Mouse (Mus musculus) Patski (cell line): Measurements from ENCODE around the gene Ostm1. TPM values are rescaled to one million over a fixed set of nuclear protein-coding genes. Genes with fewer than 3 reads are reported as not detected.

ENCODE experiments used
- ATAC-seq: fragments of 100-300 bp; one replicate; pipeline ENCODE4 v1.8.0; 2021
- CTCF ChIA-PET: fragments of 350-600 bp; sonication (Branson Sonifier 250); formaldehyde crosslinking; loops from one replicate; lab custom pipeline; 2022; ENCODE audit warnings: inconsistent platforms; lab: Charles Lee
- POLR2A ChIA-PET: fragments of 350-600 bp; sonication (Branson Sonifier 250); formaldehyde crosslinking; loops from one replicate; lab custom pipeline; 2022; ENCODE audit warnings: antibody characterized with exemption, inconsistent platforms; lab: Charles Lee
- DNase-seq: peaks from one replicate; pipeline ENCODE4 v3.0.0-alpha.2; 2011; ENCODE audit warnings: low read depth, low spot score
- H3K27me3 ChIP-seq: fragments of 371-371 bp; one replicate; pipeline ENCODE4 v1.5.1; 2021
- CTCF ChIP-seq: fragments of 100-300 bp; IDR thresholded peaks from one replicate; pipeline ENCODE4 v1.5.1; 2021
- in situ Hi-C: fragments of 300-500 bp; cut with MboI; formaldehyde crosslinking; loops from 3 replicates; pipeline ENCODE4 v1.11.1; 2018; ENCODE audit warnings: low pct_unique_long_range_greater_than_20kb, mixed read lengths
- polyA plus RNA-seq: library from polyadenylated mRNA; unstranded; gene quantifications from one replicate; pipeline ENCODE4 v1.2.3, GENCODE M21; 2021

Gene Ostm1
- polyA plus RNA-seq, 1 experiment from 2014 or later, result 41.5 TPM

DNA sequence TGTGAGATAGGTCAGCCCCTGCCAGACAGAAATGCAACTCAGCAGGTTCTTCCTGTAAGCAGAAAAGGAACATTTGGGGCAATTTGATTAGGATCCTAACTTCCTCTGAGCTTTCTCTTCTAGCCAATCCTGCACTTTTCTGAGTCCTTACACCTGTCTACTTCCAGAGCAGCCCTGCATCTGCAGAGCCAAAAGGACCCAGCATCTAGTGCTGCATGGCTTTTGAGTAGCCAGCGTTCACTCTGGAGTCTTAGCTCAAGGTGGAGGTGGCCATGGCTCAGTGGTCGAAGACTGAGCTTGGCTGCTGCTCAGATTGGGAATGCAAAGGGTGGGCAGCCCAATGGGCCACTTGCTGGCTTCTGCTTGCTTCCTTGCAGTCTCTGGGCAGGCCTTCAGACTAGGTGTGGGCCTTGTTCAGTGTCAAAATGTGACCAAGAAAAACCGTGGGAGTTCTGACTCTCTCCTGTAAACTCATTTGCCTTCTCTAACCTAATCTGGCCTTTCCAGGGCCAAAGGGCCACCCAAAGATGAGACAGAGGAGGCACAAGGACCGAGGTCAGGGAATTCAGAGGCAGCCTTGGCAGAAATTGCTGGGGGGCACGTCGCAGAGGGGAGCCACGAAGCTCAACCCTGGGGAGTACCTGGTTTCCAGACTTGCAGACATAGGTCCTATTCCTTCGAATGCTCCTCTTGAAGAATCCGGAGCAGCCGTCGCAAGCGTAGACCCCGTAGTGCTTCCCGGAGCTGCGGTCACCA, 5.9 kb upstream of the Ostm1 start:
- peaks cover 71% of the 10 kb centered on the region for H3K27me3 ChIP-seq
- TF ChIP-seq CTCF, result no peak
- POLR2A ChIA-PET, result no interaction called here
- in situ Hi-C loops, result no loop called here
- DNase-seq, result no peak
- no peak for ATAC-seq
- CTCF ChIA-PET, result no interaction called here

DNA sequence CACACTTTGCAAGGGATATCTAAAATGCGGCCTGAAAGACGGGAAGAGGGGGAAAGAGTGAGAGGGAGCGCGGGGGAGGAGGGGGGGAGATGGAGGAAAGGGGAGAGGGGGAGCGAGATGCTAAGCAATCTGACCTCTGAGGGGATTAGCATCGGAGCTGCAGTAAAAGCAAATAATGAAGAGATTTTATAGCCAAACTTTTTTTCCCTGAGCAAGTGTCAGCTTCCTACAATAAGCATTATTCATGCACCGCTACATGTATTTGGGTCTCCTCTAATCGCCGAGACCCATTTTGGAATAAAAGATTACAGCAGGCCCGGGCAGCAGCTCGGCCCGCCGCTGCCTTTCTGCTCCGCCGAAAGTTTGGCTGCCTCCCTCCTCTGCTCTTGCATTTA, 5.3 kb upstream of the Ostm1 start:
- POLR2A ChIA-PET, result no interaction called here
- ATAC-seq (no peak), DNase-seq (no peak)
- in situ Hi-C loops, result no loop called here
- CTCF ChIA-PET, result no interaction called here
- no peak for TF ChIP-seq CTCF
- peaks cover 72% of the 10 kb centered on the region for H3K27me3 ChIP-seq

DNA sequence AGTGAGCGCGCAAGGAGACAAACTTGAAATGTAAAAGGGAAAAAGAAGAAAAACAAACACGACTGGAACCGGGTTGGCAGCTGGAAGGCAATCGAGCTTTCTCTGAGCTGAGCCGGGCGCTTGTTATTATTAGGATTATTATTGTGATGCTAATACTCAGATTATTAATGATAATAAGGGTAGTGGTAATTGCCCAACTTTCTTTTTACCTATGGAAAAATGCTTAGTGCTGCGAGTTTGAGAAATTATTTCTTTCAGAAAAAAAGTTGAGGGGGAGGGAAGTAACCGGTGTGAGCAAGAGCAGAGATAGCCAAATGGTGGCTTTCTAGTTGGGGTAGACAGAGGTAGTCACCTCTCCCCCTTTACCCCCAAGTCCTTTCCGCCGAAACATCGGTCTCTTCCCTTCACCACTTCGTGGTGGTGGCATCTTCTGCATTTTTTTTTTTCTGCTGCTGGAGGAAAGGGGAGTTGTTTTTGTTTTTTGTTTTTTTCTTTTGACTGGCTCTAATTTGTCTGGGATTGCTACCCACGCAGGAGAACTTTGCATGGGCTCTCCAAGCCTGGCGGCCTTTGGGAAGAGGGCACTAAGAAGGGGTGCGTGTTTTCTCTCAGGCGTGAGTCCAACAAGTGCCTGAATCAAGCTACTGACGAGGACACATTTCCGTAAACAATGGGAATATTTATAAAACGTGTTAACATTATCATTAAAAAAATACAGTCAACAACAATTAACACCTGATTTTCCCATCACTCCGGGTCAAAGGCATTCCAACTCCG, 4.7 kb upstream of the Ostm1 start:
- H3K27me3 ChIP-seq, result peaks cover 72% of the 10 kb centered on the region
- no peak for DNase-seq
- ChIA-PET POLR2A (no interaction called here), CTCF (no interaction called here)
- in situ Hi-C loops, result no loop called here
- ATAC-seq, result no peak
- no peak for TF ChIP-seq CTCF

DNA sequence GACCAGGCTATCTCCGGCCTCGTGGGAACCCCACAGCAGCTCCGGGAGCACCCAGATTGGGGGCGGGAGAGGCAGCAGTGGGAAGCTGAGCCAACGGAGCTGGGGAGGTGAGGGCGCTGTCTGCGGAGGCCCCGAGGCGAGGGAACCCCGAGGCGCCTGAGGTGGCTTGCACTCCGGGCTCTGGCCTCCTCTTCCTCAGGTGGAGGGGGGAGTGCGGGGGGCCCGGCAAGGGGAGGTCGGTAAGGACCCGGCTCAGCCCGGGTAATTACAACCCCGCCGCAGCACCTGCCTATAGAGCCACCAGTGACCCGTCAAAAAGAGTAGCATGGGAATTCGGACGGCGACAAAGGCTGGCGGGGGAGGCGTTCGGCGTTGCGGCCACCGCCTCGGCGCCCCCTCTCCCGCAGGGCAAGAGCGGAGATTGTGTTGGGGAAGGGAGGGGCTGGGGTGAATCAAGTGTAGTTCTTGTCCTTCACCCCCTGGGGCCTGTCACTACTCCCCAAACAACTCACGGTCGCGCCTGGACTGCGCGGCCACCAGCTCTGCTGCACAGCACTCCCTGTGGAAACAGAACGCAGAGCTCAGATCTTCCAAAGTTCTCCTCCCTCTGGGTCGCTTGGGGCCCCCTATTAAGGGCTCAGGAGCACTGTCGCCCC, 4.0 kb upstream of the Ostm1 start:
- ChIA-PET POLR2A (no interaction called here), CTCF (no interaction called here)
- DNase-seq (no peak), ATAC-seq (no peak)
- H3K27me3 ChIP-seq, result peaks cover 72% of the 10 kb centered on the region
- TF ChIP-seq CTCF, result no peak
- in situ Hi-C loops, result no loop called here

DNA sequence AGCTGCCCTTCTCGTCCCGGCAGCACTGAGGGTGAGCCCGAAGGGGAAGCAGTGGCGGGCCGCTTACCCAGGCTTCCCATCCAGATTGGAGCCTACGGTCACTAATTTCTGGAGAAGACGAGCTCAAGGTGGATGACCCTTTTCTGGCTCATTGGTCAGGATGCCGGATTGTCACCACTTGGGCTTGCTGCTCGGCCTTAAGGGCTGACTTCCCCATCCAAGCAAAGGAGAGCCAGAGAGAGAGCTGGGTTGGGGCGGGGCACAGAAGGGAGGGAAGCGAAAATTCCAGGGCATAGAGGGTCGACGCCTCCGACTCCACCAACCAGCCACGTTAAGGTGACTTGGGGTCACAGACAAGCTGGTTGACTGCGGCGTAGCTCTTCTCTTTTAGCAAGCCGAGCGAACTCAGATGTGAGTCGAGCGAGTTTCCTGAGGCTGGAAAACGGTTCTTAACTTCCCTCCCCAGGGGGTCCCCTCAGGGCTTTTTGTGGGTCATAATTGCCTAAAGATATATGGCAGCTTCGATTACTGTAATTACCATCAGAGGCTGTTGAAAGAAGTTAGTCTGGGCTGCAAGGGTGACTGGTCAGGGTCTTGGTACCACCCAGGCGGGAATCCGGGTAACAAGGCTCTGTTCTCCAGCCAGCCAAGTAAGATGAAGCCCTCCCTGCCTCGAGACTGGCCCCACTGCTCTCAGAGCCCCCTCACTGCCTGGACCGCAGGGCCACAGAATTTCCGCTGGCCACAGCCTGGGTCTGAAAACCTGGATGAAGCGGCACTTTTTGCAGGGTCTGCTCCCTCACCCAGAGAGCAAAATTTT, 3.3 kb upstream of the Ostm1 start:
- POLR2A ChIA-PET, result interaction anchor here (0.5 kb wide), 2 partner anchors 58 to 614 kb away, joined by 3 to 4 read pairs; no protein-coding TSS in a partner anchor
- TF ChIP-seq CTCF, result no peak
- DNase-seq, result no peak
- in situ Hi-C loops, result no loop called here
- no peak for ATAC-seq
- CTCF ChIA-PET, result no interaction called here
- H3K27me3 ChIP-seq, result peaks cover 75% of the 10 kb centered on the region

DNA sequence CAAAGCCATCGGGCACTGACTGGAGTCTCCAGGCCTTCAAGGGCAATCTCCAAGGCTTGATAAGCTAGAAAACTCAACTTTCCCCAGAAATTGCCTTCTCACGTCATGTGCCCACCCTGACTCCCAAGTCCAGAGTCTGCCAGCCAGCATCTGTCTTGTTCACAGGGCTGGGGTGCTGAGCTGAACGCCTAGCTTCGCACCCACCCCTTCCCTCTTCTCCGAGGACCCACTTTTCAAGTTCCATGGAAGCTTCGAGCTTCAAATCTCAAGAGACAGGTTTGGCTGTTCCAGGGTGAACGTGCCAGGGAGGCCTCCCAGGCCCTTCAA, 2.7 kb upstream of the Ostm1 start:
- in situ Hi-C loops, result no loop called here
- ChIA-PET POLR2A (no interaction called here), CTCF (no interaction called here)
- DNase-seq (no peak), ATAC-seq (no peak)
- no peak for TF ChIP-seq CTCF
- H3K27me3 ChIP-seq, result peaks cover 74% of the 10 kb centered on the region

DNA sequence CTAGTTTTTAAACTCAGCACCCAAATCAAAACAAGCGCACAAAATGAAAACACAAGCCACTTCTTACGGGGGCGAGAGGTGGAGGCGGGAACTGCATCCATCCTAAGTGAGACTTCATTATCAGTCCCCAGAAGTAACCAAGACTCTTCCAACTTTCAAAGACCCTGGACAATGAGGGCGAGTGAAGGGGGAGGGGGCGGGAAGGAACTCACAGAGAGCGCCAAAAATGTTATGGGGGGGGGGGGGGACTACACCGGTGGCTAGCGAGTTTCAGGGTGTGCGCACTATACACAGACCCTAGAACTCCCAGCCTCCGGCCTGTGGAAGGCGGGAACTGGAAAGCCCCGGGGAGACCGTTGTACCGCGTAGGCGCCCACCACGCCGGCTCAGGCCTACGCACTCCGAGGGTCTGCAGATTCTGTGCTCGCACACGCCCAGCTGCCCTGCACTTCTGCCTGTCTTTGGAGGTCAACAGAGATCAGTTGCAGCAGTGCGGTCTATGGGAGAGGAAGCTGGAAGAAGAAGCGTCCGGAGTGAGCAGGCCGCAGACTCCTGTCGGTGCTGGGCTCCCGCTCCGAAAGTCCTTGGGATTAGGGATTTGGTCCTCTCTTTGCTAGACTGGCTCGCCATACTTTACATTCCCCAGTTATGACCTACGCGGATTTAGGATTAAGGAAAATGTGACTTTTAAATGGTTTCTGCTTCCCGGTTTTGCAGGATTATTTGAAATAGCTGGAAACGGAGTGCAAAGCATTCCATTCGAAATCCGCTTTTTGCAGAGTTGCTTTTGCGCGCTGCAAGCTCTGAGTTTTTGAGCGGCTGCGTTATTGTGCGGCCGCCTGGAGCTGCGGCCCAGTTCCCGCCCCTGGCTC, 1.7 kb upstream of the Ostm1 start:
- no peak for ATAC-seq
- peaks cover 81% of the 10 kb centered on the region for H3K27me3 ChIP-seq
- CTCF ChIA-PET, result no interaction called here
- in situ Hi-C loops, result no loop called here
- DNase-seq, result no peak
- TF ChIP-seq CTCF, result no peak
- POLR2A ChIA-PET, result no interaction called here

DNA sequence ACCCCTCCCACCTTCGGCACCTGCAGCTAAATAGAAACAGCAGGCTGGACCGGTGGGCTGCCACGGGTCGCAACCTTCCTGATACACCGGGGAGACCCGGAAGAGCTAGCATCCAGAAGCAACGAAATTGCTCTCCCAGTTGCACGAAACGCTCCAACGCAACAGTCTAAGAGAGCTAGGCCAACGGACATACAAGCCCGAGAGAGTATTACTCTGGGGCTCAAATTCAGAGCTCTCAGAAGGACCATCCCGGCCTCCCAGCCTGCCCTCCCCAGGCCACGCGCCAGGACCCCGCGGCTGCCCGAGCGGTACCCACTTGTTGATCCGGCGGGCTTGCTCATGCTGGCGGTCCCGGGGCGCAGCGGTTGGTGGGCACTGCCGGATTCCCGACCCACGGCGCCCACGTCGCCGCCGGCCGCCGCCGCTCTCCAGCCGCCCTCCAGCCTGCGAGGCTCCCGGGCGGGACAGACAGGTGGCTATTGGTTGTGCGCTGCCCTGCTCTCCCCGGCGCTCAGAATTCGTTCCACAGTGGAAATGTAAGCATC, 984 bp upstream of the Ostm1 start:
- POLR2A ChIA-PET, result no interaction called here
- in situ Hi-C loops, result no loop called here
- no peak for DNase-seq
- ATAC-seq, result no peak
- peaks cover 79% of the 10 kb centered on the region for H3K27me3 ChIP-seq
- no peak for TF ChIP-seq CTCF
- CTCF ChIA-PET, result no interaction called here

DNA sequence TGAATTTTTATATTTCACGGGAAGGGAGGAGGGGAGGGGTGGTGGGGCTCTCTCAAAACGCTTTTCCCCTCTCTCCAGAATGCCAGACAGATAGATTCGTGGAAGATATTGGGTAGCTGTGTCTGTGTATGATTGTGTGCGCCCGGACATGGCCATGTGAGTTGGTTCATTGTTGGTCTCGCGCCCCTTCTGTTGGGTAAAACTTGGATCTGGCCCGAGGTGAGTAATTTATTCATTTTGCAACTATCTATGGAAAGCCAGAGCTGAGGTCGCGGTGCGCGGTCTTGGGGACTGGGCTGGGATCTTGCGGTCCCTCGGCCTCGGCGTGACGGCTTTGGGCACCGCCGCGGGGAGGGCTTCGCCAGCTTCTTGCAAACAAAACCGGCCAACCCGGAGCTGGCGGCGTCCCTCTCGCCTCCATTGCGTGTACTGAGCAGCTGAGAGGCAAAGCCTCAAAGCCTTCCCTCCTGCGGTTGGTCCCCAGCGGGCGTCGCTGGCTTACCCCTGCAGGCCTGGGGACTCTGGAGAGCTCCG, 347 bp downstream of the Ostm1 start:
- CTCF ChIA-PET, result no interaction called here
- no peak for DNase-seq
- in situ Hi-C loops, result no loop called here

More for the DNA sequence above, 347 bp downstream of the Ostm1 start:
- no peak for ATAC-seq
- POLR2A ChIA-PET, result no interaction called here
- TF ChIP-seq CTCF, result no peak
- peaks cover 68% of the 10 kb centered on the region for H3K27me3 ChIP-seq
